Mouse (Mus musculus) hindbrain, embryonic 16.5 days (tissue): ENCODE data around the gene Pdzd7. TPM values are rescaled to one million over a fixed set of nuclear protein-coding genes. Genes with fewer than 3 reads are reported as not detected.

Experiments used
- ATAC-seq: fragments of 200-750 bp; cut with Nextera tagmentation; 2 replicates; pipeline ENCODE4 v1.8.0; 2017; ENCODE audit warnings: moderate TSS enrichment, moderate library complexity
- H3K27ac ChIP-seq: fragments of 300-500 bp; sonication (generic); 2 replicates; pipeline ENCODE4 v1.5.1; 2014; ENCODE audit warnings: low read depth, mild to moderate bottlenecking, control low read depth, low read length, moderate library complexity
- H3K27me3 ChIP-seq: fragments of 300-500 bp; sonication (generic); replicated peaks from 2 replicates; pipeline ENCODE4 v1.6.1; 2014; ENCODE audit warnings: low read length; ENCODE audit not compliant: control insufficient read depth, insufficient read depth
- H3K36me3 ChIP-seq: fragments of 300-500 bp; sonication (generic); 2 replicates; pipeline ENCODE4 v1.6.1; 2014; ENCODE audit warnings: mild to moderate bottlenecking, low read length, moderate library complexity, mixed read lengths; ENCODE audit not compliant: control insufficient read depth, insufficient read depth
- H3K4me1 ChIP-seq: fragments of 300-500 bp; sonication (generic); 2 replicates; pipeline ENCODE4 v1.6.1; 2014; ENCODE audit warnings: low read depth, low read length; ENCODE audit not compliant: control insufficient read depth, insufficient read depth
- H3K4me2 ChIP-seq: fragments of 300-500 bp; sonication (generic); 2 replicates; pipeline ENCODE4 v1.6.1; 2014; ENCODE audit warnings: mild to moderate bottlenecking, low read length, control low read depth, moderate library complexity
- H3K4me3 ChIP-seq: fragments of 300-500 bp; sonication (generic); 2 replicates; pipeline ENCODE4 v1.5.1; 2014; ENCODE audit warnings: mild to moderate bottlenecking, low read length, control low read depth, moderate library complexity
- H3K9ac ChIP-seq: fragments of 300-500 bp; sonication (generic); 2 replicates; pipeline ENCODE4 v1.6.1; 2014; ENCODE audit warnings: low read depth, mild to moderate bottlenecking, control low read depth, low read length, moderate library complexity
- H3K9me3 ChIP-seq: fragments of 300-500 bp; sonication (generic); 2 replicates; pipeline ENCODE4 v1.6.1; 2014; ENCODE audit warnings: mild to moderate bottlenecking, low read length, moderate library complexity; ENCODE audit not compliant: control insufficient read depth
- WGBS: fragments of 180-500 bp; shearing (Covaris S2); extraction: QIAGEN DNeasy Blood & Tissue Kit; methylation state at CpG from one replicate; pipeline ENCODE4 v1.1.7; 2014; 5-methylcytosine and 5-hydroxymethylcytosine counted together
- polyA plus RNA-seq: library from polyadenylated mRNA; unstranded; fragments of >200 nt; fragmentation: Nextera tagmentation; extraction: Ambion mirVana; gene quantifications from 2 replicates; pipeline ENCODE4 v1.2.1, GENCODE M21; 2015

Gene Pdzd7
- polyA plus RNA-seq, 1 experiment from 2014 or later, result 3.0 TPM

DNA sequence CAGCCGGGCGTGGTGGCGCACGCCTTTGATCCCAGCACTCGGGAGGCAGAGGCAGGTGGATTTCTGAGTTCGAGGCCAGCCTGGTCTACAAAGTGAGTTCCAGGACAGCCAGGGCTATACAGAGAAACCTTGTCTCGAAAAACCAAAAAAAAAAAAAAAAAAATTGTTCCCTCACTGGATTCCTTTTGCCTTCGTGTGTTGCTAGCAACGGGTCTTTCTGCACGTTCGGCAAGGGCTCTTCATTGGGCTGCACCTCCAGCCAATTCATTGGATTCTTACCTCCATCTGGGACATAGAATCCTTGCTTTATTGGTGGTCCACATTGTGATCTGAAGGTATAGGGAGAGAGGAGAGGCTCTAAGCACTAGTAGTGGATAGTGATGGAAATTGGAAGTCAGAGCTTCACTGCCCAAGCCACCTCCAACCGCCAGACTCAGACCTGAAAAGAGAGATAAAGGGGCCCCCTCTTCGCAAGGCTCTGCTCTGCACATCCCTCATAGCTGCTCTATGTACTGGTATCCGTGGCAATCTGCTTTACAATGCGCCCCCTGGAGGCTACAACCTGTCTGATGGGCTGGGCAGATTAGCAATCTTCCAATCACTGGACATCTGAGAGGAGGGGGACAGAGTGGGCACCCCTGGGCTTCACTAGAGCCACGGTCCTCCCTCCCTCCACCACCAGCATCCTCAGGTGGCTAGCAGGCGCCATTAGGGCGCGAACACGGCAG lies 18.2 kb upstream of the Pdzd7 start:
- peak overlapping the region; percentile 20; the same call in 1 of the 2 replicates for H3K4me3 ChIP-seq
- ATAC-seq, result no peak

DNA sequence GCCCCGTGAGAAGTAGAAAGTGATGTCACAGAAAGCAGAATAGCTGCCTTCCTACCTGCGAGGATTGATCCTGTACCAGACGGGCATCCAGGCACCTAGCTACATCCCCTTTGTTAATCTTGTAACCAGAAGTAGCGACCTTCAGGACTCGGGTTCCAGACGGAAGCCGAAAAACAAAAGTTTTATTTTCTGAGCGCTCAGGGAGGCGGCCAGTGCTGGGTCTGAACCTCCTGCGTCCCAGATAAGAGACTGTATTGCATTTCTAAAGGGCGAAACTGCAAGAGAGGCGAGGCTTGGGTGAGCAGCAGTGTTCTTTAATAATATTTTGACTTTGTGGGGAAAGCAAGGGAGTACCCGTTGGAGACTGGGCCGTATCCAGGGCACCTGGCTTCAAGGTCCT lies 13.3 kb upstream of the Pdzd7 start:
- WGBS, result 2% methylated on average over 14 of the region's 14 CpGs
- H3K27ac ChIP-seq, result peak overlapping the region; percentile 95
- no peaks in the 10 kb centered on the region for H3K9me3 ChIP-seq
- peak overlapping the region; percentile 66 for H3K4me2 ChIP-seq
- peak overlapping the region; percentile 45 for H3K4me3 ChIP-seq
- peaks cover 8% of the 10 kb centered on the region for H3K36me3 ChIP-seq
- no peaks in the 10 kb centered on the region for H3K27me3 ChIP-seq
- peaks cover 20% of the 10 kb centered on the region for H3K4me1 ChIP-seq
- H3K9ac ChIP-seq, result peak overlapping the region; percentile 67
- ATAC-seq, result no peak

More for the DNA sequence above, 18.2 kb upstream of the Pdzd7 start:
- H3K9me3 ChIP-seq, result no peaks in the 10 kb centered on the region
- peaks cover 8% of the 10 kb centered on the region for H3K4me1 ChIP-seq
- peak overlapping the region; percentile 51; the same call in 1 of the 2 replicates for H3K9ac ChIP-seq
- H3K27ac ChIP-seq, result no peak overlapping the region
- WGBS, result 45% methylated on average over 20 of the region's 20 CpGs
- no peaks in the 10 kb centered on the region for H3K36me3 ChIP-seq
- peak overlapping the region; percentile 48 for H3K4me2 ChIP-seq
- peaks cover 24% of the 10 kb centered on the region for H3K27me3 ChIP-seq

DNA sequence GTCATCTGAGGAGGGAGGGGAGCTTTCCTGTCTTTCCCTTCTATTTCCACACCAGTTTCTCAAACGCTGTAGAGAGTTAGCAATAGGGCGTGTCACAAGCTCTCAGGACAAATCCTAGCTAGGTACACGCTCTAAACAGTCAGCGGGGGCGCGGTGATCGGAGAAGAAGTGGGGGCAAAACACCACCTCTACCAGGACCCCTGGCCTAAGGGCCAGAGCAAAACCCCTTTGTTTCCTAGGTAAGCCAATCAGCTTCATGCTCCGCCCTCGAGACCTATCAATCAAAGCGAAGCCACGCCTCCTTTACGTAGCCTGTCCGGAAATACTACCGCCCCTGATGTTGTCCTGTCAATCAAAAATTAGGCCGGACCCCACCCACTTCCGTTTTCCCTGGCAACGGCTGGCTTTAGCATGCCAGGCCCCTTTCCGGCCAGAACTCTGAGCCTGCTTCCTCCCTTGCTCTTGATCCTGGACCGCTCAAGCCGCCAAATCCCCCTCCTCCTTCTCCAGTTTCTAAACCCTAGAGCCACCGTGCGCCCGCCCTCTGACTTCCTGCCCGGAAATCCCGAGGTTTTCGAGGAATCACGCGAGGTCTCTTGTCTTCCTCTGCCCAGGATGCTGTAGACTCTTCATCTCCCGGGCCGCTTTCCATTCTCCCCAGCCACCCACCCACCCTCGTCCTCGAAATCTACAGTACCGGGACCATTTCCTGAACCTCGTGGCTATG lies 12.8 kb upstream of the Pdzd7 start:
- under 1% methylated on average over 34 of the region's 34 CpGs for WGBS
- Histone ChIP-seq H3K9me3 (no peaks in the 10 kb centered on the region), H3K27me3 (no peaks in the 10 kb centered on the region), H3K4me3 (peak overlapping the region; percentile 45), H3K9ac (peak overlapping the region; percentile 73), H3K4me1 (peaks cover 19% of the 10 kb centered on the region), H3K4me2 (peak overlapping the region; percentile 66), H3K36me3 (peaks cover 11% of the 10 kb centered on the region), H3K27ac (peak overlapping the region; percentile 95)
- ATAC-seq, result peak; percentile 95

DNA sequence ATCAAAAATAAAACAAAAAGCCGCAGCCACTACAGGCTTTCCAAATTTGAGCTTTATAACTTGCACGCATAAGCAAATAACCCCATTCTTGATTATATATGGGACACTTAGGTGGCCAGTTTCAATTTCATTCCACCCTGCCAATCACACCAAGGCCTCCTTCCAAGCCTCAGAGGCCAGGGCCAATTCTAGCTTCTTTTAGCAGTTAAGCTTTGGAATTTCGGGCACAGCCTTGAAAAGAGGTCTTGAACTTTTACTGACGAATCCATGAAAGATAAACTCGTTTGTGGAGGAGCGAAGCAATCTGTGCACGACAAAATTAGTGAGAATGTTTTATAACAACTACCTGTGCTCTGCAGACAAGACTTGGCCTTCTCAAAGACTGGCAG lies 12.2 kb upstream of the Pdzd7 start:
- peak overlapping the region; percentile 45 for H3K4me3 ChIP-seq
- H3K4me1 ChIP-seq, result peaks cover 19% of the 10 kb centered on the region
- peak overlapping the region; percentile 66 for H3K4me2 ChIP-seq
- no peaks in the 10 kb centered on the region for H3K9me3 ChIP-seq
- ATAC-seq, result no peak
- H3K27ac ChIP-seq, result peak overlapping the region; percentile 91
- peak overlapping the region; percentile 73 for H3K9ac ChIP-seq
- peaks cover 15% of the 10 kb centered on the region for H3K36me3 ChIP-seq
- 53% methylated on average over 7 of the region's 7 CpGs for WGBS
- H3K27me3 ChIP-seq, result no peaks in the 10 kb centered on the region

DNA sequence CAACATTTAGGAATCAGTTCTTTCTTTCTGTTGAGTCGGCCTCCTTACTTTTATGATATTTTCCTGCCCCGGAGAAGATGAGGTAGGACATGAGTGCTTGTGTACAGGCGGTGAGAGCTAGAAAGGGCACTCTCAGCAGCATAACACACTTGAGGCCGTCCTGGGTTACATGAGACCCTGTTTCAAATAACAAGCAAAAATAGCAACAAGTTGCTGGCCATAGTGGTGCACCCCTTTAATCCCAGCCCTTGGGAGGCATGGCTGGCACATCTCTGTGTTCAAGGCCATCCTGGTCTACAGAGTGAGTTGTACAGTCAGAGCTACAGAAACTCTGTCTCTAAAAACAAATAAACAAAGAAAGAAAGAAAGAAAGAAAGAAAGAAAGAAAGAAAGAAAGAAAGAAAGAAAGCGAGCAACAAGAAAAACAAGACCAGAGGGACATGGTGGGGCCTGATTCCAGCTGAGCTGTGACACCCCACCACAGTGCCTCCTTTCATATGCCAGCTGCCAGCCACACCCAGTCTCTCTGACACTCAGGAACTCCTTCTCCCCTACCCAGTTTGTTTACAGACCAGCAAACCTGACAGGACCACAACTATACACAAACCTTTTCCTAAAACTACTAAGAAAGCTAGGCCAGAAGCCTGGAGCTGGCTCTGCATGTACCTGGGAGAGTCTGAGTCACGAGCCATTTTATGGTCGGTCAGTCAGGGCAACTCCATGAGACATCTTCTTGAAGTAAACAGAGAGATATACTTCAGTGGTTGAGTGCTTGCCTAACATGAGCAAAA lies 11.6 kb upstream of the Pdzd7 start:
- 74% methylated on average over 7 of the region's 7 CpGs for WGBS
- Histone ChIP-seq H3K9ac (peak overlapping the region; percentile 48; the same call in 1 of the 2 replicates), H3K4me3 (peak overlapping the region; percentile 45; the same call in 1 of the 2 replicates), H3K27ac (peak overlapping the region; percentile 91), H3K4me2 (peak overlapping the region; percentile 66), H3K27me3 (no peaks in the 10 kb centered on the region), H3K9me3 (no peaks in the 10 kb centered on the region), H3K36me3 (peaks cover 20% of the 10 kb centered on the region), H3K4me1 (peaks cover 19% of the 10 kb centered on the region)
- ATAC-seq, result no peak

DNA sequence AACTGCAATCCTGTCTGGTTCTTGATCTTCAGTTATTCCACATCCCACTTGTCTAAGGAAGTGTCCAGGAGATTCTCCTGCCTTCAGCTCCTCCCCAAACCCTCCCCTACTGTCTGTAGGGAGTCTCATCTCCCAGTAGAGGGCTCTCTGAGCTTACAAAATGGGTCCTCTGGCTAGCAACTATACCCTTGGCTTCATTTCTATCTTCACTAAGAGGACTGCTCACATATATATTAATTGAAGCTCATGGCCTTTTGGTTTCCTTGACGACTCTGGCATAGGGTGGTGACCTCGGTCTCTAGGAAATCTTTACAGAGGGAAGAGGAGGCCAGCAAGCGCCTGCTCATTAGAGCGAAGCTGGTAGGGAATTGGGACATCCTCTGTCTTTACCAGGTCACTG lies 10.8 kb upstream of the Pdzd7 start:
- H3K4me3 ChIP-seq, result no peak overlapping the region
- WGBS, result 46% methylated on average over 4 of the region's 4 CpGs
- H3K9me3 ChIP-seq, result no peaks in the 10 kb centered on the region
- no peaks in the 10 kb centered on the region for H3K27me3 ChIP-seq
- peaks cover 20% of the 10 kb centered on the region for H3K36me3 ChIP-seq
- no peak overlapping the region for H3K27ac ChIP-seq
- H3K4me1 ChIP-seq, result peaks cover 19% of the 10 kb centered on the region
- H3K9ac ChIP-seq, result no peak overlapping the region
- no peak for ATAC-seq
- H3K4me2 ChIP-seq, result no peak overlapping the region

DNA sequence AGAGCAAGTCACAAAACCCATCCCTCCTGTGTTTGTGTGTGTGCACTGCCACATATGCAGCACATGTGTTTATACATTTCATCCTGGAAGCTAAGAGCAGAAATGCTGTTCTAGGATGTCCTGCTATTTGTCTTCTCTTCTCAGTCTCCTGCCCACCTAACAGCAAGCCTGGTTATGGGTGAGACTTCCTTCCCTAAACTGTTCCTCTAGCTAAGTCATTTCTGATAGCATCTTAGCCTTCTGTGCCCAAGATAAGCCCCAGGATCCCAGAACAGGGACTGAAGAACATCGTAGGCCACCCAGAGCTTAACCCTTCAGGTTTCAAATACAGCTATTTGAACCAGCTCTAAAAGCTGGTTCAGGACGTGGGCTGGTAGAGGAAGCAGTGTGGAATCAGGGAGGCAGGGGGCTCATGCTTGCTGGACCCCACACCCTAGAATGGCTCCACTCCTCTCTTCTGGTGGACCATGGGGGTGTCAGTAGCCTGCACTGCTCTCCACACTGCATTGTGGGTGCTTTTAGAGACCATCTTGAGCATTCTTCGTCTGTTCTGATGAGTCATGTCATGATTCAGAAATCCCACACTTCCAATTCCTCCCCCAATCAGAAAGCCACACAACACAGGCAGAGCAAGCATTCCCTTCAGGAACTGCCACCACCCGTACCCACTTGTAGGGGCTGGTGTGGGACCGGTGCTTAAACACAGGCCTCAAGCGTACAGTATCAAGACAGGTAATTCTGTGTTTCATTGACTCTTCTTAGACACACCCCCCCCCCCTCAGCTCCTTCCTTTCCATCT lies 9.6 kb upstream of the Pdzd7 start:
- Histone ChIP-seq H3K9ac (no peak overlapping the region), H3K9me3 (no peaks in the 10 kb centered on the region), H3K27ac (no peak overlapping the region), H3K36me3 (peaks cover 20% of the 10 kb centered on the region), H3K4me1 (peaks cover 19% of the 10 kb centered on the region), H3K4me2 (no peak overlapping the region), H3K4me3 (no peak overlapping the region), H3K27me3 (no peaks in the 10 kb centered on the region)
- ATAC-seq, result no peak
- WGBS, result 80% methylated on average over 6 of the region's 6 CpGs

DNA sequence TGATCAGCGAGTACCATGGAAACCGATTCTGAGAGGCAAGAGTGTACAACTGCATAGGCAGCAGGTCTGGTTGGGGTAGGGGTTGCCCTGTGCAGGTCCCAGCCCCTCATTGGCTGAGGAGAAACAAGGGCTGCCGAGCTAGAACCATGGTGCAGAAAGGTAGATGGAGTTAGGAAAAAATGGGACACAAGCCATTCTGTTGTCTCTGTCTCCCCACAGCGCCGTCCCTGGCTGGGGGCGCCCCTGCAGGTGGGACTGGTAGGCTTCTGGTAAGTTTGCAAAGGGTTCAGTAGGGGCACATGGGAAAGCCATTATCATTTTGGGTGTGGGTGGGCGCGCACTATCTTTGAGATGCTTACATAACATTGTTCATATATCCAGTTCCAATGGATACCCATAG lies 7.9 kb upstream of the Pdzd7 start:
- Histone ChIP-seq H3K4me3 (no peak overlapping the region), H3K9me3 (no peaks in the 10 kb centered on the region), H3K27ac (no peak overlapping the region), H3K36me3 (peaks cover 20% of the 10 kb centered on the region), H3K4me2 (no peak overlapping the region), H3K27me3 (no peaks in the 10 kb centered on the region), H3K9ac (no peak overlapping the region), H3K4me1 (peaks cover 27% of the 10 kb centered on the region)
- no peak for ATAC-seq
- WGBS, result 89% methylated on average over 8 of the region's 8 CpGs
